Mouse (Mus musculus) 3T3-L1 (cell line): ENCODE measurements at regions not wholly inside any gene's neighbourhood (a gene's known extent, or its start where the extent isn't known, plus 50 kb on each side); places are given as distances from the start of the nearest gene placed in this dataset.

Experiments used
- DNase-seq: peaks from one replicate; pipeline ENCODE4 v3.0.0-alpha.2; 2015; ENCODE audit warnings: low read depth, low spot score

- no peak for DNase-seq
Observed at GRCm38 (mm10) chr1:184298701-184299100, 264.6 kb upstream of the 1700056E22Rik start.

DNA sequence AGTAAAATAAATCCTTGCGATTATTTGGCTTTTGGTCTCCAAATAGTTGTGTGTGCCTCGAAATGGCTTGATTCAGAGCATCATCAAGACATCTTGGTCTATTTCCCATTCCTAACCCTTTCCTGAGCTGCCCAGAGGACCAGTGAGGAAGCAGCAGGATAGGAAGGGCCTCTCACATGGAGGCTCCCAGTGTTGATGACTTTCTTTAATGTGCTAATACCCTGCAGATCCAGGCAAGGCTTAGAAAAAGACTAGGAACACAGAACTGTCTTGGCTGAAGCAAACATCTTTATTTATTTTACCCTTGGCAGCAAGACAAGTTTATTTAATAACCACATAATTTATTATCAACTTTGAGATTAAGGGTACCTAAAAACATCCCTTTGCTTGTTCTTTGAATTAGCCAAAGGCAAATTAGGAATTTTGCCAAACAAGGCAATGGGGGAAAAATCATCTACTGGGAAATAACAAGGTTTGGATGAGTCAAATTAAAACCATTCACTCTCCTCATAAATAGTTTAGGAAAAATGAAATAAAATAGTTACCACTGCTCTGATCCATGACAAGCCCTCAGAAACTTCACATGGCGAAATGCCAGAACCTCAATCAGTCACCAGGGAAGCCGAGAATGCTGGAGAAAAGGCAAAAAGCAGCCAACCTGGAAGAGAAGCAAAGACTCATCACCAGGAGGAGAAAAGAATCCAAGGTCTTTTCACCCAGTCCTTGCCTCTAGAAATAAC is 263.1 kb upstream of the 1700056E22Rik start:
- DNase-seq: peak; percentile 40

- no peak for DNase-seq
Observed at GRCm38 (mm10) chr1:184291129-184291528, 257.0 kb upstream of the 1700056E22Rik start.

GRCm38 (mm10) chr1:184289733-184290416 is 255.8 kb upstream of the 1700056E22Rik start:
- DNase-seq: peak; percentile 21

- no peak for DNase-seq
Observed at GRCm38 (mm10) chr1:184281768-184282167, 247.7 kb upstream of the 1700056E22Rik start.

- DNase-seq: no peak
Observed at GRCm38 (mm10) chr1:184279263-184279662, 245.2 kb upstream of the 1700056E22Rik start.

DNA sequence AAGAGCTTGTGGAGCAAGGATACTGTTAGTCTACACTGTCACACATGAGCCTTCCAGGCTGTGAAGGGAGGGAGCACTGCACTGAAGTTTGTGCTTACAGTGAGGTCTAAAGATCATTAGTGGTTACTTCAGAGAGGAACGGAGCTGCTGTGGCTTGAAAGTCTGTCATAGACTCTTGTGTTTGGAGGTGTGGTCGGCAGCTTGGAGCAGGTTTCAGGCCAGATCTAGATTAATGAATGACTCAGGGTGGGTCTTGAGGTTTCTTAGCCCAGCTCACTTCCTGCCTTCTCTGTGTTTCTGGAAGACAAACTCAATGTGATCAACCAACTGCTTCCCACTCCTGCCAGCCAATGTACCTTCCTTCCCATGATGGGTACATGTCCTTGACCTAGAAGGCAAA is 242.9 kb upstream of the 1700056E22Rik start:
- DNase-seq: peak; percentile 12

DNA sequence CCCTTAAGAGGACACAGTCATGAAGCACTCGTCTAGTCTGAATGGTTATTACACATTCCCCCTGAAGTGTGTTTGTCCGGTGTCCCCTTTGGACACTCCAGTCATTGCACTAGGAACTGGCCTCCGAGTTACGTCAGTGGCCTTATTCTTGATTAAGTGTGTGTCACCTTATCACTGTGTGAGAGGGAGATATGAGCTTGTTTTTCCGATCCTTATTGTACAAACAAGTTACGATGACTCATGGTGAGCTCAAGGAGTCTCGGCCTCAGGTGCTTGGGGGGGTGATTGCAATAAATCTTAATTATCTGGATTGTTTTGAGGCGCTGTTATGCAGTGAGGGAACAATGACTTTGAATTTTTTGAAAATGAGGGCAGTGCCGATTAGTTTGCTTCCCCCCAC is 241.8 kb upstream of the 1700056E22Rik start:
- DNase-seq: no peak

DNA sequence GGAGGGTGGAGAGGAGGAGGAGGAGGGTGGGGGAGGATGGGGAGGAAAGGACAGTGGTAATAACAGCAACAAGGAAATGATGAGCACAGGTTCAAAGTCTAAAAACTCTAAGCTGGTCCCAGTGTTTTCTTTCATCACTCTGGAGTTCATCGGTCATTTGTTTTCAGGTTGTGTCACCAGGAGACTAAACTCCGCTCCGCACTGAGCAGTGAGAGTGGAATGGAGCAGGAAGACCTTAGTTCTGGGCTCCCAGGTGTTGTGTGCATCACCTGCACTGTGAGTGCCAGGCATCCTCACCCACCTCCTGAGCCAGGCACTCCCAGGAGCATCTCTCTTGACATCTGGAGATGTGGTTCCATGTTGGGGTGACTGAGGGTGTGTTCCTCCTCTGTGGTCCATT is 241.3 kb upstream of the 1700056E22Rik start:
- no peak for DNase-seq

DNA sequence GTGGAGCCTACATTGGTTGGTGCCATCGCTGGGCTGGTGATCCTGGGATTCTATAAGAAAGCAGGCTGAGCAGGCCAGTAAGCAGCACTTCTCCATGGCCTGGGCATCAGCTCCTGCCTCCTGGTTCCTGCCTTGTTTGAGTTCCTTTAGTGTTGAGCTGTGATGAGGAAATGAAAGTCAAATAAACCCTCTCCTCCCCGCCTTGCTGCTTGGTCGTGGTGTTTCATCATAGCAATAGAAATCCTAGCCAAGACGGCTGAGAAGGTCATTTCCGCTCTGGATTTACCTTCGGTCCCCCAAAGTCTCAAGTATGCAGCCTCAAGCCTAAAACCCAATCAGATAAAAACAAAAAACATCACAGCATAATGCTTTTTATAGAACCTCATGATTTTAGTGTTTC is 240.6 kb upstream of the 1700056E22Rik start:
- DNase-seq: no peak

DNA sequence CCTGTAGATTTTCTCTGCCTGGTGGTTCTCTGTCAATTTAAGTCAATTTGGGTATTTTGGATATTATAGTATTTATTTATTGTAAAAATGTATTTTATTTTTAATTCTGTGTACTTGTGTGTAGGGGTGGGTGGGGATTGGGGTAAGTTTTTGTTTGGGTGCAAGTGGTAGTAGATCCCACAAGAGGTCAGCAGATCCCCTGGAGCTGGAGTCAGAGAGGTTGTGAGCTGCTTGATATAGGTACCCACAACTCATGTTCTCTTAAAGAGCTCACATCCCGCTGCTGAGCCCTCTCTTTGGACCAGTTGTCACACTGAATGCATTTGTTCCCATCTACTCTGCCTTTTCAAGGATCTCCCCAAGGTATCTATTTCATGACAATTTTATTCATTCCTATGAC is 239.6 kb upstream of the 1700056E22Rik start:
- DNase-seq: peak; percentile 17

DNA sequence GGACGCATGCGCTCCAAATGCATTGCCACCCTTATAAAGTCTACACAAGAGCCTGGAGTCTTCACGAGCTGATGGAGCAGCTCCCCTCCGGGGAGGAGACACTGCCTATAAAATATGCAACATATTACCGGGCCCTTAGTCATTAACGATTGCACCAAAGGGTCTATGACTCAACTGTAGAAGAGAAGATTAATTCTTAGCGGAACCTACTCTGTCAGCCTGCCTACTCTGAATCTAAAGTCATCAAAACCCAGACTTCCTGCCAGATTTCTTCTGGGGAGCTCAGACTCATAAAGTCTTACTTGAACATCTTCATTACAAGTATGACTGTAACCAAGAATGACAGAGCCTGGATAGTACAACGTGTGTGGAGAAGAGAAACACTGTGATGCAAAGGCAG is 237.2 kb upstream of the 1700056E22Rik start:
- DNase-seq: peak; percentile 10

DNA sequence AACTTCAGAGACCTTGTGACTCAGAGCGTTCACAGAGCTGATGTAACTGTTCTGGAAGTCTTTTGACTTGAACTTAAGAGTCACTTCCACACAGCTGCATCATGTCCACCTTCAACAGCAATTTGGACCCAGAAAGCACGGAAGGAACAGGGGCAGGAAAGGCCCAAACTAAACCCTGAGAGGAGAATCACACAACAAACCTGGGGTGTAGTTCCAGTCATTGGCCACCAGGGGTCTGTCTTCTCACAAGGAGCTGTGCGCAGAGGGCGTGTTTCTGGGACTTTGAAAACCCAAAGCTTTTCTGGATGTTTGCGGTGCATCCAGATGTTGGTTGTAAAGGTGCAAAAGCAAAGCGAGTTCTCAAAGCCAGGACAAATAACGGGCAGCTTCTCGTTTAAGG is 231.9 kb upstream of the 1700056E22Rik start:
- DNase-seq: peak; percentile 78

DNA sequence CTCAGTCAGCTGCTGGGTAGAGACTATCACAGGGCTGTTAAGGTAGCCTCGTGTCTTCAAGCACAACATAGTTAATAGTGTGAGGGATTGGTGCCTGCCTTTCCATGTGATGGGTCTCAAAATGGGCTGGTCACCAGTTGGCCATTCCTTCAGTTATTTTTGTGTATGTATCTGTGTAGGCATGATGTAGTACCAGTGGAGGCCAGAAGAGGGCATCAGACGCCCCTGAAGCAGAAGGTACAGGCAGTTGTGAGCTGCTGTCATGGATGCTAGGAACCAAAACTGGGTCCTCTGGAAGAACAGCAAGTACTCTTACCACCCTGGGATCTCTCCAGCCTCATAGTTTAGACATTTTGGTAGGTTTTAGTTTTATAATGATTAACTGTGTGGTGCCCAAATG is 228.9 kb upstream of the 1700056E22Rik start:
- DNase-seq: peak; percentile 19

DNA sequence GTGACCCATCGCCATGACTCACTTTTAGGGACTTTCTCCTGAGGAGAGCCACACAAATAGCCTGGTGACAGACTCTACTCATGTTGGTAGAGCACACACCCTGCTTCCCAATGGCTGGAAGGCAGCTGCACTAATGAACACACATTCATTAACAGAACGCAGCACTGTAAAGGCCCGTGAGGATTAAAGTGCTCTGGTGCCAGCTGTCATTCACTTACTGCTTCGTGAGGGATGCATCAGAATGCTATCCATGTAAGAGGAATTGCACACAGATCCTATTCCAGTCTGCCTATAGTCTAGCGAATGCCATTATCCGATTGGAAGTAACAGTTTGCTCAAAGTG is 227.3 kb upstream of the 1700056E22Rik start:
- DNase-seq: no peak

DNA sequence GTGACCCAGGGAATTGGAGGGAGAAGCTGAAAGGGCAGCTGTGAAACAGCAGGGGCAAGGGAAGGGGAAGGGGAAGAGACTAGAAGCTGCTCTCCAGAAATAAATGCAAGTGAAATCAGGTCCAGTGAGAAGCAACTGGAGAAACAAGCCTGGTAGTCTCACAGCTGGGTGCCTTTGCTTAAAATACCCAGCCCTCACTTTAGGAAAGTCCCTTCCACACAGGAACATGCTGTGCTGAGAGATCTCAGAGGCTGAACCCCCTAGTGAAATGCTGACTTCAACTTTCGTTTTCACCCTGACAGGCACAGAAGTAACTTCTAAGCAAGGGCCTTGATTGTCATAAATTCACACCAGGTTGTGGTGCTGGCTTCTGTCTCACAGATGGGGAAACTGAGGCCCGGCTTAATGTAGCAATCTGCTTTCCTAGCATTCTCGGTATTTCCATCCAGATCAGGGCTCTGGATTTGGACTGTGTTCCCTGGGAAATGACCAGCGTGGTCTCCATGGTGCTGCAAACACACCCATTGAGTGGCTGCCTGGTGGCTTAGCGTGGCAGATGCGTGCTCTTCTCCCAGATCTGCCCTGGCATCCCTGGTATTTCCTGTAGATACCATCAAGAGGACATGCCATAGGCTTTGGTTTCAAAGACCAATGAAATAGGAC is 226.8 kb upstream of the 1700056E22Rik start:
- peak; percentile 22 for DNase-seq

GRCm38 (mm10) chr1:184259853-184260252 is 225.8 kb upstream of the 1700056E22Rik start:
- no peak for DNase-seq

DNA sequence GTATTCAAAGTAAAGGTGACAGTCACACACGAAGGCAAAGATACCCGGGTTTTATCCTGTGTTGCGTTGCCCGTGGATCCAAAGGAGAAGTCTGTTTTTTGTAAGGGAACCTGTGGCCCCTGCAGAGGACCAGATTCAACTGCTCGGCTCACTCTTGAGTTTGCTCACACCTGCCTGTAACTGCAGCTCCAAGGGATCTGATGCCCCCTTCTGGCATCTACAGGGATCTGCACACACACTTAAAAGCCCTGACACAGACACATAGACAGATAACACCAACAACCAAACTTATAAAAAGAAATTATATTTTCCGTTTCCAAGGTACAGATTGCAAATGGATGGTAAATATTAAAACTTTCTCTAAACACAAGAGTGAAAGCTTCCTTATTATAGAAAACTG is 223.3 kb upstream of the 1700056E22Rik start:
- DNase-seq: no peak

DNA sequence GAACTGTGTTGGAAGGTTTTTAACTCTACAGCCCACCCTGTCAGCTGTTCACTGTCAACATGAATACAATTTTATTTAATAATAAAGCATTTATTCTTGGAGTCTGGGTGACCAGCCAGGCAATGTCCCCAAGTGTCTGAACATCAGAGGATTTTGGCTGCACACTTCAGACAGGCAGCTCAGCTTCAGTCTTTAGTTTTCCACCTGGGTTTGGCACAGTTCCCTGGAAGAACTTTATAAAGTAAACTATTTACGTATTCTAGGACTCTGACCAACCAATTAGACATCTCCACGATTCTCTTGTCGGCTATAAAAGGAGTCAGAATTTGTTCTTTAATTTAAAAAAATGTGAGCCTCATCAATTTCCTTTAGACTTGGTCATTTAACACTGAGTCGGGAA is 220.8 kb upstream of the 1700056E22Rik start:
- no peak for DNase-seq

GRCm38 (mm10) chr1:184244730-184245488 is 210.8 kb upstream of the 1700056E22Rik start:
- no peak for DNase-seq

DNA sequence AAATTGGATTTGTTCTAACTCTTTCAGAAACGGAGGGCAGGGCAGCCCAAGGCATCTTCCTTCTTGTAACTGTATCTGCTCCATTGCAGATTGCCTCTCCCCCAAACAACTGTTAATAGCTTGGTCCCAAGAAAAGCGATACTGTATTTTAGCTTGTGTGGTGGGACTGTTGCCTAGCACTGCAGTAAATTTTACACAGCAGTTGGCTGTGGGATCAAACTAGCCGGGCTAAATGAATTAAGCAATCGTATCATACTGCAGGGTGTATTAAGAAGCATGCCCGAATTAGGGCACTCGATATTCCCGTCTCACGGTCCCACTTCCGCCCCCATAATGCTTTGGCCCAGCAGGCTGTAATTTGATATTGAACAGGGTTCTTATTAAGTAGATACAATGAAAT is 210.2 kb upstream of the 1700056E22Rik start:
- DNase-seq: no peak

- DNase-seq: no peak
Observed at GRCm38 (mm10) chr1:184241846-184242245, 207.7 kb upstream of the 1700056E22Rik start.
